Mouse (Mus musculus): ENCODE data around the gene Ccdc83.

- no peak for TF ChIP-seq CTCF (IDR thresholded peaks at IDR 0.05)
- TF ChIP-seq EP300 (IDR thresholded peaks at IDR 0.05; ENCODE audit: insufficient read depth, low read depth, low read length), result no peak
- no peak for TF ChIP-seq POLR2A (IDR thresholded peaks at IDR 0.05; ENCODE audit: insufficient read depth, low read depth, low read length)
Observed at GRCm38 (mm10) chr7:90203914-90204313, 61.7 kb downstream of the Ccdc83 start.
